Mouse (Mus musculus) megakaryocyte, embryonic 14.5 days (primary cell): ENCODE measurements at regions not wholly inside any gene's neighbourhood (a gene's known extent, or its start where the extent isn't known, plus 50 kb on each side); places are given as distances from the start of the nearest gene placed in this dataset.

Experiments used
- FLI1 ChIP-seq: IDR thresholded peaks from 2 replicates; pipeline ENCODE4 v1.6.1; 2012; ENCODE audit warnings: low read length, inconsistent platforms, mixed read lengths
- GATA1 ChIP-seq: IDR thresholded peaks from 3 replicates; pipeline ENCODE4 v1.6.1; 2012; ENCODE audit warnings: mixed read lengths, low read length, inconsistent platforms, borderline replicate concordance

GRCm38 (mm10) chr13:102487416-102488097 is 205.8 kb upstream of the Cd180 start:
- TF ChIP-seq GATA1 (no peak), FLI1 (no peak)
